8 mouse cellular contexts compared by ENCODE assay signal in genomic region chr17:81666551-81666950, GRCm38 (mm10).
DNase-seq lines count a peak whose midpoint lies in the region; ATAC-seq and TF ChIP-seq lines count a peak whose summit lies in the region.

No protein-coding gene starts in this region.

- TF ChIP-seq POLR2A in lung, adult 2 months (IDR thresholded peaks at IDR 0.05; ENCODE audit: borderline replicate concordance, extremely low read depth, low read depth, low read length), result no peak

- TF ChIP-seq CTCF in intestine, postnatal 0 days (IDR thresholded peaks at IDR 0.05; ENCODE audit: low read depth), result peak; percentile 75
- peak; percentile 39 for TF ChIP-seq CTCF in Patski (IDR thresholded peaks at IDR 0.05)
- TF ChIP-seq CTCF in lung, adult 2 months (IDR thresholded peaks at IDR 0.05; ENCODE audit: insufficient read depth, low read length), result peak; percentile 0; the same call in 1 of the 2 replicates

- 0 out of 2 replicates have a peak overlapping the region, but pooled peaks have one; percentile 9 for H3K4me2 ChIP-seq in intestine, postnatal 0 days (replicated peaks; ENCODE audit: low read depth)
- no peak overlapping the region for H3K4me2 ChIP-seq in intestine, embryonic 16.5 days (ENCODE audit: low read depth, low read length)

- CTCF ChIA-PET in Patski (lab: Charles Lee), result no interaction called here

- no peak for ATAC-seq in intestine, postnatal 0 days
- no peak for ATAC-seq in intestine, embryonic 16.5 days
- no peak for ATAC-seq in Patski

- POLR2A ChIA-PET in Patski (lab: Charles Lee), result no interaction called here

- H3K27me3 ChIP-seq in intestine, postnatal 0 days (replicated peaks; ENCODE audit: control insufficient read depth, insufficient read depth, low read length), result peaks cover 18% of the 10 kb centered on the region
- 0 out of 2 replicates have a peak, but pooled peaks cover under 1% of the 10 kb centered on the region for H3K27me3 ChIP-seq in intestine, embryonic 16.5 days (replicated peaks; ENCODE audit: control insufficient read depth, insufficient read depth, low read length)
- H3K27me3 ChIP-seq in Patski, result peaks cover 29% of the 10 kb centered on the region

- no peaks in the 10 kb centered on the region for H3K4me1 ChIP-seq in intestine, postnatal 0 days (replicated peaks; ENCODE audit: control insufficient read depth, insufficient read depth, low read length)
- H3K4me1 ChIP-seq in intestine, embryonic 16.5 days (ENCODE audit: control insufficient read depth, insufficient read depth, low read length), result 0 out of 2 replicates have a peak, but pooled peaks cover 2% of the 10 kb centered on the region
- H3K4me1 ChIP-seq in lung, adult 2 months (ENCODE audit: control insufficient read depth, insufficient read depth, low read length), result peaks cover 6% of the 10 kb centered on the region

- H3K27ac ChIP-seq in intestine, postnatal 0 days (ENCODE audit: low read depth, low read length), result no peak overlapping the region
- H3K27ac ChIP-seq in intestine, embryonic 16.5 days (ENCODE audit: low read length), result no peak overlapping the region

- no peaks in the 10 kb centered on the region for H3K9me3 ChIP-seq in intestine, postnatal 0 days (ENCODE audit: control insufficient read depth)
- H3K9me3 ChIP-seq in intestine, embryonic 16.5 days (ENCODE audit: control insufficient read depth, low read length), result no peaks in the 10 kb centered on the region

- peak; percentile 4 for DNase-seq in adrenal gland, adult 2 months
- no peak for DNase-seq in adrenal gland, postnatal 25 days
- DNase-seq in Patski (ENCODE audit: low read depth, low spot score), result no peak
- DNase-seq in lung, adult 2 months, result no peak
- DNase-seq in adrenal gland, postnatal 10 days, result no peak
- no peak for DNase-seq in thymus, postnatal 10 days (ENCODE audit: low spot score in 2 of 2)

- H3K4me3 ChIP-seq in intestine, postnatal 0 days (ENCODE audit: low read depth, low read length), result no peak overlapping the region
- no peak overlapping the region for H3K4me3 ChIP-seq in intestine, embryonic 16.5 days (ENCODE audit: low read length)
- H3K4me3 ChIP-seq in lung, adult 2 months (replicated peaks; ENCODE audit: extremely low read depth, low read depth, low read length), result no peak overlapping the region

- 44% methylated on average over 2 of the region's 2 CpGs for WGBS in intestine, postnatal 0 days
- 31% methylated on average over 2 of the region's 2 CpGs for WGBS in intestine, embryonic 16.5 days
- 20% methylated on average over 2 of the region's 2 CpGs for WGBS in lung, adult 2 months

- no peak overlapping the region for H3K9ac ChIP-seq in intestine, postnatal 0 days (ENCODE audit: low read depth, low read length)
- no peak overlapping the region for H3K9ac ChIP-seq in intestine, embryonic 16.5 days (ENCODE audit: low read depth, low read length)

- in situ Hi-C loops in Patski (cut with MboI; ENCODE audit: low pct_unique_long_range_greater_than_20kb), result loop anchor here (25.0 kb wide), 1 partner anchor 1296 kb away; no protein-coding TSS in a partner anchor

- H3K36me3 ChIP-seq in intestine, postnatal 0 days (ENCODE audit: control insufficient read depth, insufficient read depth), result no peaks in the 10 kb centered on the region
- no peaks in the 10 kb centered on the region for H3K36me3 ChIP-seq in intestine, embryonic 16.5 days (ENCODE audit: control insufficient read depth, insufficient read depth, low read length)

Comparison
In these comparisons a context has a peak if more than half of its experiments do, and no peak if none do; other contexts are left out.
1. CTCF ChIP-seq: peak in every context shown above with its lines; median percentile 75 in intestine, postnatal 0 days; 39 in Patski; 0 in lung, adult 2 months.